Mouse (Mus musculus) bone marrow macrophage, adult 2 months (primary cell): Measurements from ENCODE around the gene Lrrc49.

Experiments
- CTCF ChIP-seq: IDR thresholded peaks from 2 replicates; pipeline ENCODE4 v1.5.1; 2012; ENCODE audit warnings: low read depth, mild to moderate bottlenecking, low read length, moderate library complexity
- POLR2A ChIP-seq: IDR thresholded peaks from 2 replicates; pipeline ENCODE4 v1.6.1; 2012; ENCODE audit warnings: mild to moderate bottlenecking, low read depth, low read length, borderline replicate concordance

GRCm38 (mm10) chr9:60668886-60669285 lies 19.1 kb downstream of the Lrrc49 start:
- no peak for TF ChIP-seq CTCF
- no peak for TF ChIP-seq POLR2A
